Mouse (Mus musculus) thymus, postnatal 14 days (tissue): ENCODE results near the gene Cog4.
"Not testable (repeated sequence)": the region's sequence is repeated elsewhere in the genome, so short reads cannot be mapped to it uniquely, and the experiment has no call there.

ENCODE experiments used
- DNase-seq: peaks from one replicate; pipeline ENCODE4 v3.0.0; 2021

Cog4 gene

GRCm38 (mm10) chr8:110892040-110892439, 45.6 kb downstream of the Cog4 start:
- no peak for DNase-seq

GRCm38 (mm10) chr8:110892913-110893312, 46.5 kb downstream of the Cog4 start:
- no peak for DNase-seq

- DNase-seq: no peak
Measured at GRCm38 (mm10) chr8:110894851-110895250, 48.5 kb downstream of the Cog4 start.

- no peak for DNase-seq
Measured at GRCm38 (mm10) chr8:110895254-110895653, 48.9 kb downstream of the Cog4 start.

- no peak for DNase-seq
Measured at GRCm38 (mm10) chr8:110895812-110896211, 49.4 kb downstream of the Cog4 start.

DNA sequence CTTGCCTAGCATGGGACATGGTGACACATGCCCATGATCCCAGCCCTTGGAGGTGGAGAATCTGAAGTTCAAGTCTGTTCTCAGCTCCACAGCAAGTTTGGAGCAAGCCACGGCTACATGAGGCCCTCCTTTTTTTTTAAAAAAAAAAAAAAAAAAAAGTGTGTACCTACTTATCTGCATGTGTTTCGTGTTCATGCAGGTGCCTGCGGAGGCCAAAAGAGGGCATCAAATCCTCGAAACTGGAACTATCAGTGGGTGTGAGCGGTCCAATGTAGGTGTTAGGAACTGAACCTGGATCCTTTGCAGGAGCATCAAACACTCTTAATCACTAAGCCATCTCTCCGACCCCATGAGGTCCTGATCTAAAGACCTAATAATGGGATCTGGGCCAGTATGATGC, 51.1 kb downstream of the Cog4 start:
- no peak for DNase-seq

DNA sequence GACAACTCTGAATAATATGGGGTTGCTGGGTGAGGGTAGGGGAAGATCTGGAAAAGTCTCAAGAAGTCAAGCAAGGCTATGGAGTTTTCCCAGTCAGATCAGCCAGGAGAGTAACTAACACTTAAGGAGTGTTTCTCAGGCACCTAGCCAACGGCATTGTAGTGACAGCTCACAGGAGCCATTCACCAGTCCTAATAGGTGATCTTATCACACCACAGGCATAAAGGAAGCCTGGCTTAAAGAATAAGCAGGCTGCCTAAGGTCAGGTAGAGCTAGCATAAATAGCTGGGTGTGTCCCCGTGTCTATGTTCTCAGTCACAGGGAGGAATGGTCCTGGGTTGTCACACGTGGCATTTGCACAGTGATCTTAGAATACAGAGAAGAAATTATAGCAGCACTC, 54.7 kb downstream of the Cog4 start:
- no peak for DNase-seq

- DNase-seq: peak; percentile 90
Measured at GRCm38 (mm10) chr8:110901839-110902578, 55.6 kb downstream of the Cog4 start, which contains the start of gene Fuk. Gene Fuk, minus strand, starts transcription at chr8:110902488.

GRCm38 (mm10) chr8:110902579-110902965, 56.2 kb downstream of the Cog4 start:
- DNase-seq: no peak

GRCm38 (mm10) chr8:110905404-110905803, 59.0 kb downstream of the Cog4 start:
- no peak for DNase-seq

DNA sequence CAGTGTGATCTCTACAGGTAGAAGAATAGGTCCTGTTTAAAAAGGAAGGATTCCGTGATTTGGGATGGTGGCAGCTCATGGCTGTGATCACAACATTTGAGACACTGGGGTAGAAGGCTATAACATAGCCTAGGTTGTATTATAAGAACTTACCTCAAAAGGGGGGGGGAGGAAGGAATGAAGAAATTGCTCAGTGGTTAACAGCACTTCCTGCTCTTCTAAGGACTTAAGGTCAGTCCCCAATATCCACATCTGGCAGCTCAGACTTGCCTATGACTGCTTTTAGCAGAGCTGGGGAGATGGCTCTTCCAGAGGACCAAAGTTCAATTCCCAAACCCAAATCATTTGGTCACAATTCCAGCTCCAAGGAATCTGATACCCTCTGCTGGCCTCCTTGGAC, 60.3 kb downstream of the Cog4 start:
- DNase-seq: no peak

DNA sequence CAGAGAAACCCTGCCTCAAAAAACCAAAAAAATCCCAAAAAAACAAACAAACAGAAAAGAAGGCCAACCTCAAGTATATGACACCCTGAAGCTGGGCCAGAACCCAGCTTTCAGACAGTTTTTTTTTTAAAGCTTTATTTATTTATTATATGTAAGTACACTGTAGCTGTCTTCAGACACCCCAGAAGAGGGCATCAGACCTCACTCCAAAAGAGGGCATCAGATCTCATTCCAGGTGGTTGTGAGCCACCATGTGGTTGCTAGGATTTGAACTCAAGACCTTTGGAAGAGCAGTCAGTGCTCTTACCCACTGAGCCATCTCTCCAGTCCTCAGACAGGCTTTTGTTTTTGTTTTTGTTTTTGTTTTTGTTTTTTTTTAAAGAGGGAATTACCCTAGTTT, 63.5 kb downstream of the Cog4 start:
- DNase-seq: not testable (repeated sequence)

DNA sequence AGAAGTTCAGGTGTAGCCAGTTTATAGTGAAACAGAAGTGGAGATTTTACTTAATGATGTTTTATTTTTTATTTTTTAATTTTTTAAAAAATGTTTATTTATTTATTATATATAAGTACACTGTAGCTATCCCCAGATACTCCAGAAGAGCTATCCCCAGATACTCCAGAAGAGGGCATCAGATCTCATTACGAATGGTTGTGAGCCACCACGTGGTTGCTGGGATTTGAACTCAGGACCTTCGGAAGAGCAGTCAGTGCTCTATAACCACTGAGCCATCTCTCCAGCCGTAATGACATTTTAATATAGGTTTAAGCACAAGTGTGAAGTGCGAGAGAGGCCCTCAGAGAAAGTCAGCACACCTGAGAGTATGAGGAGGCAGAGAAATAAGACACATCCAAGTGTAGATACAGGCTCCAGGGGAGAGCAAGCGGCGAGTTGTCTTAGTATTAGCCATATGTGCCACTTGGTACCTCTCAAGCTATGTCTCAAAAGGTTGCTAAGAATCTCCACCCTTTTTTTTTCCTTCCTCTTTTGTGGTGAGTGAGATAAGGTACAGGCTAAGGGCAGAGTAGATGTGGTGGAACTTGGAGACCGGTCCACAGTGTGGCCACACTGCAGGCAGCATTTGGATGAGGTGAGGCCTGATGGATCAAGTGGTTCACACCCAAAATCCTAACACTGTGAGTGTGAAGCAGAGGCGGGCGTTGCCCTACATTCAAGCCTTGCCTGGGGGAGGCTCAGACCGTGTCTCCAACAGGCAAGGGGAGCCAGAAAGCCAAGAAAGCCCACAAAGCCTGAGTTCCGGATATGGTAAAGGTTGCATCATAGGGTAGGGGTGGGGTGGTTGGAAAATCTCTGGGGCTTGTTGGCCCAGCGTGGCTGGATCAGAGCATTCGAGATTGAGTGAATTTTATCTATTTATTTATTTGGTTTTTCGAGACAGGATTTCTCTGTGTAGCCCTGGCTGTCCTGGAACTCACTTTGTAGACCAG, 65.5 kb downstream of the Cog4 start:
- DNase-seq: peak; percentile 22

DNA sequence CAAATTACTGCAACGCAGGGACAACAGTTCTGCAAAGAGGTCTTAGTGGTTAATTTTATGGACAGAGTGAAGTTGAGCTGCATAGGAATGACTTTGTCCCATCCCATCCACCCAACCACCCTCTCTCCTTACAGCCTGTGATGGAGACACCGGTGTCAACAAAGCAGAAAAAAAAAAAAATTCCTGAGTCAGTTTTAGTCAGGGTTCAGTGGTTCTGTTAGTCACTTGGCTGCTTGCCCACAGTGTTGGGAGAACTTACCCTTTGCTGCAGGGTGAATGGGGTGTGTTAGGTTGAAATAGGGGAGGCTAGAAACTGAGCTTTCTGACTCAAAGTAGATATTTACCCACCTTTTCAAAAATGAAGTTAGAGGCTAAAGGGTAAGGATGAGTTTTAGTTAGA, 71.0 kb downstream of the Cog4 start:
- DNase-seq: no peak

DNA sequence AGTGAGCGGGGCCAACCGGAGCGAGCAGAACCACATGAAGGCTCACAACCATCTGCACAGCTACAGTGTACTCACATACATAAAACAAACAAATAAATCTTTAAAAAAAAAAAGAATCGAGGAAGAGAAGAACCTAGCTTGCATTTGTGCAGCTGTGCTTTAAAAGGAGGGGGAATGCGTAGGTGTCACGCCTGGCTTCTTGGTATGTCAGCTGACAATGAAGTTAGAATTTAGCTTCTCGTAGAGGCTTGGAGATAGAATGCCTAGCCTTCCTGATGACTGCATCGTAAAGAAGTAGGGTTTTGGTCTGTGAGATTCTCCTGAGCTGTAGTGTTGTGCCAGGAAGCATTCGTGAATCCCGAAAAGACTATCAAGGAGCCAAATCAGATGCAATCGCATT, 71.6 kb downstream of the Cog4 start:
- DNase-seq: no peak

DNA sequence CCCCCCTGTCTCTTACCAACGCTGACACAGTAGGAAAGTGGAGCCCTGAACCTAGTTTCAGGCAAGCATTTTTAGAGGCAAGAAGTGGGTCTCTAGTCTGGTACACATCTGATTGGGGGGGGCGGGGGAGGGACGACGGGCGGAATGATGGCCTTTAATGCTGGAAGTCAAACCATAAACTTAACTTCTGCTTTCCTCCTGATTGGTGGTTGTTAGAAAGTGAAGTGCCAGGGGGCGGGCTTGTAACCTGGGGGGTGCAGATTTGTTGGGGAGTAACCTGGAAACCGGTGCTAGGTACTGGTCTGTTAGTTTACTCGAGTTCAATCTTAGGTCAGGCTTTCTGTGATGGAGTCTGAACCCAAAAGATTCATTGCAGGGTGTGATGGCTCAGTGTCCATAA, 72.1 kb downstream of the Cog4 start:
- DNase-seq: no peak

- DNase-seq: peak; percentile 91
Measured at GRCm38 (mm10) chr8:110919341-110920031, 73.1 kb downstream of the Cog4 start, which contains the start of gene St3gal2. Gene St3gal2, plus strand, starts transcription at chr8:110919922.

DNA sequence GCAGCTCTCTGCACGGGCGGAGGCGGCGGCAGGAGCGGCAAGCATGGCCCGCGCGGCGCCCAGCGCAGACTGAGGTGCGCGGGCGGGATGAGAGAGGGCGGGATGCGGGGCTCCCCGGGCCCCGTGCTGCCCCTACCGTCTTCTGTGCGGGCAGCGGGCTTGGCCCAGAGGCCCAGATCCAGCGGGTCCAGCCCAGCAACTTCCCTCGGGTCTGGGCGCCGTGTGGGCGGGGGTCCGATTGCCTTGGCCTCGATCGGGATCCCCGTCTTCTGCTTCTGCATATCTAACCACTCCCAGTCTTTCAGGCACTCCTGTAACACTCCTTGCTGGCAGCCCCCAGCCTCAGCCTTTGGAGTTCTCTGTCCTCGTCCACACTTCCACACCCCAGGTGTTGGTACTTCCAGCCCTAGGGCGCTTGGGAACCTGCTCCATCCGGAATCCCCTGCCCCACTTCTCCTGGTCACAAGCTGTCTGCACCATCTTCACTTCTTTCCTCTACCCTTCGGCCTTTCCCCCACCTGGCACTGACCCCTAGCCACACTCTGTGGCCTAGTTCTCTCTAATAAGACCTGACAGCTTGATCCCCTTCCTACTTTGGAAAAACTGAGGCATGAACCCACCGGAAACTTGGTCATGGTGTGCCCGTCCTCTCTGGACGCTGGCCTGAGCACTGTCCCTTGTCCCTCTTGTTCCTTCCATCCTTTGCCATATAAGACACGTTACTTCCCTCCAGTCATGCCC, 73.8 kb downstream of the Cog4 start:
- no peak for DNase-seq

DNA sequence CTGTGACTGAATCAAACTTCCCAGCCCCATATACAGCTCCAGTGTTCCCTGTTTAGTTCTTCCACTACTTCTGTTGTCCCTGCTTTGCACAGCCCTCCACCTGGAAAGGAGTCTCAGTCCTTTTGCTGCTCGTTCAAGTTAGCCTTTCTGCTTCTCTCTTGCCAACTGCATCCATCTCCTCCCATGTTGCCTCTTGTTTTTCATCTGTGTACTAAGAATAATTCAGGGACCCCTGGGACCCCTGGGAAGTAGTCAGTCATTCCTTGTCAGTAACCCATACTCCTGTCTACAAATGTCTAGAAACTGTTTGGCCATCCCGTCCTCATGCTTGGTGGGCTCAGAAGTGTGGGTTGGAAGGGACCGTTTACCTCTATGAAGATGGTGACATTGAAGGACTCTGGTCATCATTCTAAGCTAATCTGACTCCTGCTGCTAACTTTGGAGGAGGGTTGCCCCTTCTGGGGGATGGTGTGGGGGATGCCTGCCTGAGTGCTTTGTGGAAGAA, 74.4 kb downstream of the Cog4 start:
- DNase-seq: no peak

- no peak for DNase-seq
Measured at GRCm38 (mm10) chr8:110921492-110922230, 75.3 kb downstream of the Cog4 start.

- DNase-seq: no peak
Measured at GRCm38 (mm10) chr8:110925691-110926140, 79.3 kb downstream of the Cog4 start.
